Mouse (Mus musculus) embryonic facial prominence, embryonic 13.5 days (tissue): ENCODE data around the gene Tagln2. TPM values are rescaled to one million over a fixed set of nuclear protein-coding genes. Genes with fewer than 3 reads are reported as not detected.

Experiments
- ATAC-seq: fragments of 200-750 bp; cut with Nextera tagmentation; 2 replicates; pipeline ENCODE4 v1.8.0; 2017; ENCODE audit warnings: low read depth; ENCODE audit not compliant: insufficient number of reproducible peaks, insufficient read depth, low FRiP score, low TSS enrichment
- H3K27ac ChIP-seq: fragments of 300-500 bp; sonication (generic); 2 replicates; pipeline ENCODE4 v1.5.1; 2015; ENCODE audit warnings: moderate library complexity, mild to moderate bottlenecking, inconsistent platforms
- H3K27me3 ChIP-seq: fragments of 300-500 bp; sonication (generic); 2 replicates; pipeline ENCODE4 v1.6.1; 2015; ENCODE audit warnings: mild to moderate bottlenecking, inconsistent platforms
- H3K36me3 ChIP-seq: fragments of 300-500 bp; sonication (generic); 2 replicates; pipeline ENCODE4 v1.6.1; 2015; ENCODE audit warnings: mild to moderate bottlenecking, inconsistent platforms
- H3K4me1 ChIP-seq: fragments of 300-500 bp; sonication (generic); 2 replicates; pipeline ENCODE4 v1.6.1; 2015; ENCODE audit warnings: inconsistent platforms
- H3K4me2 ChIP-seq: fragments of 300-500 bp; sonication (generic); 2 replicates; pipeline ENCODE4 v1.6.1; 2015; ENCODE audit warnings: moderate library complexity, mild to moderate bottlenecking, inconsistent platforms
- H3K4me3 ChIP-seq: fragments of 300-500 bp; sonication (generic); 2 replicates; pipeline ENCODE4 v1.5.1; 2015; ENCODE audit warnings: mild to moderate bottlenecking, inconsistent platforms
- H3K9ac ChIP-seq: fragments of 300-500 bp; sonication (generic); 2 replicates; pipeline ENCODE4 v1.6.1; 2015; ENCODE audit warnings: mild to moderate bottlenecking, inconsistent platforms
- H3K9me3 ChIP-seq: fragments of 300-500 bp; sonication (generic); 2 replicates; pipeline ENCODE4 v1.6.1; 2016; ENCODE audit warnings: inconsistent platforms
- WGBS: fragments of 180-500 bp; shearing (Covaris S2); methylation state at CpG from one replicate; pipeline ENCODE4 v1.1.7; 2015; ENCODE audit warnings: mixed read lengths; 5-methylcytosine and 5-hydroxymethylcytosine counted together
- polyA plus RNA-seq: library from polyadenylated mRNA; unstranded; fragments of >200 nt; fragmentation: Nextera tagmentation; extraction: Ambion mirVana; gene quantifications from 2 replicates; pipeline ENCODE4 v1.2.1, GENCODE M21; 2015

Tagln2 gene
- polyA plus RNA-seq = 133 and 135 TPM in 2 replicates

DNA sequence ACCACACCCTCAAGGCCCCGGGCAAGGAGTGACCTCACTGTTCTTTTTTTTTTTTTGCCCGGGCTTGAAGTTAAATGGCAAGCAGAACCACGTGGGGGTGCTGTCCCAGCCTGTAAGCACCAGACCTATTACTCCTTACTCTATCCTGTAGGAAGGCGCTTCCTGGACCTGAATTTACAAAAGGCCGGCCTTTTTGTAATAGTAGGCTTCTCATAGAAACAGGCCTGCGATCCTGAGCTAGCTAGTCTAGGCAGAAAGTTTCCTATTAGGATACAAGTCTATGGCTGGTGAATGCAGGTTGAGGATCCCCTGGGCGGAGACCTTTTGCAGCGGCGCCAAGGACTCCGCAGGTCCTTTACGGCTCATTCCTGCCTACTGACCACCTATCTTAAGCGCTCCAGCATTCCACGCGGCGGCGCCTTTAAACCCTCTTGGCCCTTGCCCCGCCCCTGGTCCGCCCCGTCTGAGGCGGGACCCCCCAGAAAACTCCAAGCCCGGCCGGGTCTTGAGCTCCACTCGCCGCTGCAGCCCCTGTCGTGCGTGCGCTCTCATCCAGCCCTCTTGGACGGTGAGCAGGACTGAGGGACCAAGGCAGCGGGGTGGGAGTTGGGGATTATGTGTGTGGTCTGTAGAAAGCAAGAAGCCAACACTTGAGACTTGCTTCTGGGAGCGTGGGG lies at the start of gene Tagln2:
Gene Tagln2 (plus strand): TSS at position 283 of the 677 bp plus-strand sequence.
- Histone ChIP-seq H3K27me3 (peaks cover 26% of the 10 kb centered on the region), H3K4me1 (peaks cover 50% of the 10 kb centered on the region)

DNA sequence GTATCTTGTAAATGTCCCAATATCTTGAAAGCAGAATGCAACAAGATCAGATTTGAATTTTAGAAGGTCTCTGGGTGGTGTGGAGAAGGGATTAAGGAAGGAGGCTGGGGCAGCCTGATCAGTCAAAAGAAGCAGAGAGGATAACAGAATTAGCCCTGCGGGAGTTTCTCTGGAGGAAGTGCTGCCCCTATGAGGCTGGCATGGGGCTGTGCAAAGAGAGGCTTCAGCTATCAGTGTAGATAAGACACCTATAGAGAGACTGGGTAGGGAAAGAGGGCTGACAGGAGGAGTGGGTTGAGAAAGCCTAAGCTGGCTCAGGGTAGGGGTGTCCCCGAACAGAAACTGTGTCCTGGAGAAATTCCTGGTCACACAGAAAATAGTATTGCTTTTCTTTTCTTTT lies 49.6 kb upstream of the Tagln2 start:
- H3K4me2 ChIP-seq = no peak overlapping the region
- no peaks in the 10 kb centered on the region for H3K9me3 ChIP-seq
- peaks cover 6% of the 10 kb centered on the region for H3K4me1 ChIP-seq
- H3K9ac ChIP-seq = no peak overlapping the region
- no peak overlapping the region for H3K4me3 ChIP-seq
- H3K27me3 ChIP-seq = no peaks in the 10 kb centered on the region
- H3K36me3 ChIP-seq = no peaks in the 10 kb centered on the region
- ATAC-seq = no peak
- no peak overlapping the region for H3K27ac ChIP-seq
- WGBS = 30% methylated on average over 2 of the region's 2 CpGs

More for the DNA sequence above, at the start of gene Tagln2:
- WGBS = 1% methylated on average over 30 of the region's 30 CpGs
- H3K27ac ChIP-seq = peak within 1 kb of the TSS; percentile 51
- peak within 1 kb of the TSS; percentile 77 for H3K4me2 ChIP-seq
- H3K36me3 ChIP-seq = peaks cover 36% of the 10 kb centered on the region
- peak within 1 kb of the TSS; percentile 60 for H3K4me3 ChIP-seq
- peak within 1 kb of the TSS; percentile 76 for H3K9ac ChIP-seq
- ATAC-seq = peak; percentile 29; the same call in 1 of the 2 replicates
- H3K9me3 ChIP-seq = no peaks in the 10 kb centered on the region

DNA sequence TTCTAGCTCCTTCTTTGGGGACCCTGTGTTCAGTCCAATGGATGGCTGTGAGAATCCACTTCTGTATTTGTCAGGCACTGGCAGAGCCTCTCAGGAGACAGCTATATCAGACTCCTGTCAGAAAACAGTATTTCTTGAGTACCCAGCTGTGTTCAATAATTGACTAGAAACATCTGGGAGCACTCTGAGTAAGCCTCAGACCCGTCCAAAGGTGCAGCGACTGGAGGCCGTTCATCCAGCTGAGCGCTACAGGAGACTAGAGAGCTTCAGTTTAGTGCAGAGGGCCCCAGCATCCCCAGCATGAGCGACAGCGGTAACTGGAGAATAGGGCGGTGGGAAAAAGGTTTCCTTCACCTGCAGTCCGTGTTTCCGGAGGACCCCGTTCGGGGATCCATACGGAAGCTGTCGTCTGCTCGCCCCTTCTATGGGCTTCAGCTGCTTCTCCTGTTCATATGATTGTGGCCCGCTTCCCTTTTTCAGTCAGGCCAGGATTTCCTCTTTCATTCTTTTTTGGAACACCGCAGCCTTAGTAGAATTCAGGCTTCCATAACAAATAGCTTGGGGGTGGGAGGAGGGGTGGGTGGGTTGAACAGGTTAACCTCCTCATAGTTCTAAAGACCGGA lies 48.9 kb upstream of the Tagln2 start:
- no peak overlapping the region for H3K4me3 ChIP-seq
- ATAC-seq = no peak
- peaks cover 8% of the 10 kb centered on the region for H3K4me1 ChIP-seq
- H3K9ac ChIP-seq = no peak overlapping the region
- H3K9me3 ChIP-seq = no peaks in the 10 kb centered on the region
- no peaks in the 10 kb centered on the region for H3K27me3 ChIP-seq
- H3K36me3 ChIP-seq = no peaks in the 10 kb centered on the region
- 21% methylated on average over 17 of the region's 17 CpGs for WGBS
- peak overlapping the region; percentile 22 for H3K4me2 ChIP-seq
- no peak overlapping the region for H3K27ac ChIP-seq

DNA sequence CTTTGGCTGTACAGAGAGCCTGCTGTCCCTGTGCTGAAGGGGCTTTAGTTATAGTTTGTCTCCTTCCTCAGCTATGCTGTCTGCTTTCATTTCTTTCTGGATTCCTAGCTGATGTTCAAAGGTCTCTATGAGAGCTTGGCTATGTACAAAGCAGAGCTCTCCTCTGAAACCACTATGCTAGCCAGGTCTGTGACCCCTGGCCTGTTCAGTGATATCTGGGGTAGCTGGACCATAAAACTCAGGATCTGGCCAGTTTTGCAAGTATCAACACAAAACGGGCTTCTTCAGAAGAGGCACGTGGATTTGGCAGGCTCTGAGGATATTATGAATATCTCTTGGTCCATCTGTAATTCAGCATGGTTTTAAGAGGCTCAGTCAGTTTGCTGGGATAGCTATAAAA lies 46.9 kb upstream of the Tagln2 start:
- Histone ChIP-seq H3K9ac (no peak overlapping the region), H3K4me3 (no peak overlapping the region), H3K4me1 (peaks cover 9% of the 10 kb centered on the region), H3K36me3 (no peaks in the 10 kb centered on the region), H3K27ac (no peak overlapping the region), H3K4me2 (no peak overlapping the region), H3K9me3 (no peaks in the 10 kb centered on the region), H3K27me3 (no peaks in the 10 kb centered on the region)
- ATAC-seq = no peak
- WGBS = 69% methylated on average over 2 of the region's 2 CpGs

DNA sequence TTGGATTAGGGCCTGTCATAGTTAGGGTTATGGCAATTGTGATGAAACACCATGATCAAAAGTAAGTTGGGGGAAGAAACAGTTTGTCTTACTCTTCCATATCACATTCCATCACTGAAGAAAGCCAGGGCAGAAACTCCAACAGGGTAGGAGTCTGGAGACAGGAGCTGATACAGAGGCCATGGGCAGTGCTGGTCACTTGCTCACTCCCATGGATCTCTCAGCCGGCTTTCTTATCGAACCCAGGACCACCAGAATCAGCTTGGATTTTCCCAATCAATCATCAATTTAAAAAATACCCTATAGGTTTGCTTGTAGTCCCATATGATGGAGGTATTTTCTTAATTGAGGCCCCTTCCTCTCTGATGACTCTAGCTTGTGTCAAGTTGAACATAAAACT lies 46.0 kb upstream of the Tagln2 start:
- Histone ChIP-seq H3K4me3 (no peak overlapping the region), H3K36me3 (no peaks in the 10 kb centered on the region), H3K9me3 (no peaks in the 10 kb centered on the region), H3K4me2 (no peak overlapping the region), H3K27me3 (no peaks in the 10 kb centered on the region), H3K4me1 (peaks cover 9% of the 10 kb centered on the region), H3K27ac (no peak overlapping the region), H3K9ac (no peak overlapping the region)
- no peak for ATAC-seq
- 89% methylated on average over 2 of the region's 2 CpGs for whole genome bisulfite sequencing

DNA sequence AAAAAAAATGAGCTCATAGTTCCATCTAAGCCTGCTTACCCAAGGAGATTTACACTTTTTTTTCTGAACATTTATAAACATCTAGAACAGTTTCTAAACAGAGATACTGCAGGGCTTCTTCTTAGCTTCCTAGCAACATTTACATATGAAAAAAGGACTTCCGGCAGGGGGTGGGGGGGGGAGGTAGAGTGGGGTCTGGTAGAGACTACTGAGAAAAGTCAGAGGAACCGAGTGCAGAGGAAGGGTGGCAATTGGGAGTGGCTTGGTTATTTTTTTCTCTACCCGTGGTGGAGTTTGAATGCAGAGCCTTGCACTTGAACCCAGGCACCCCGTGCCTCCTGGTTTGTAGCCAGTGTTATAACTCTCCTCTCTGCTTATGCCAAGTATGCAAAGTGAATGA lies 44.4 kb upstream of the Tagln2 start:
- Histone ChIP-seq H3K27ac (no peak overlapping the region), H3K36me3 (no peaks in the 10 kb centered on the region), H3K9ac (no peak overlapping the region), H3K4me2 (no peak overlapping the region), H3K4me3 (no peak overlapping the region), H3K4me1 (peaks cover 9% of the 10 kb centered on the region), H3K9me3 (no peaks in the 10 kb centered on the region), H3K27me3 (no peaks in the 10 kb centered on the region)
- 16% methylated on average over 4 of the region's 4 CpGs for WGBS
- ATAC-seq = no peak

DNA sequence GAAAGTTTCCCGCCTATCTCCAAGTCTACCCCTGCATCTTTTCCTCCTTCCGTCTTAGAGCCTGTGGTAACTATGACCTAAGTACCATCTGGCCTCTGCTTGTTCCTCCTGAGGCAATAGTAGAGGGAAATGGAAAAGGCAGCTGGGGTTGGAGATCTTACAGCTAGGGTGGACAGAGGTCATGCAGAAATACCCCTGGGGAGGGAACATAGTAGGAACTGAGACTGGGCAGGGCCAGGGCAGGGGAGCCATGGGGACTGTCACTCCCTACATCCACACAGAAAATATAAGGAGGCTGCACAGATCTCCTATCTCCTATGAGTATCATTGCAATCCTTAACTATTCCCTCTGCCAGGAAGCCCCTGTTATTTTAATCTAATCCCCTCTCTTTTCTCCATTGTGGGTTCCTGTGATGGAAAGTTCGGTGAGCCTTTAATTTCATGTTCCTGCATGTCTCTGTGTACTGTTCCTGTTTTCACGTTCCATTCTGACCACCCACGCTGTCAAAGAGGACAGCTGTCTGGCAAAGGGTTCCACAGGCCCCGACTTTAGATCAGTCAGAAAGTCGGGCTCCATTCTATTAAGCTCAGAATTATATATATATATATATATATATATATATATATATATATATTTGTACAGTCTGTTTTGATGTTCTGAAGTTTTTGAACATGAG lies 43.7 kb upstream of the Tagln2 start:
- no peak for ATAC-seq
- H3K27me3 ChIP-seq = no peaks in the 10 kb centered on the region
- WGBS = 41% methylated on average over 7 of the region's 7 CpGs
- H3K4me2 ChIP-seq = no peak overlapping the region
- H3K9ac ChIP-seq = no peak overlapping the region
- no peaks in the 10 kb centered on the region for H3K9me3 ChIP-seq
- H3K27ac ChIP-seq = no peak overlapping the region
- peaks cover 4% of the 10 kb centered on the region for H3K4me1 ChIP-seq
- no peaks in the 10 kb centered on the region for H3K36me3 ChIP-seq
- no peak overlapping the region for H3K4me3 ChIP-seq

DNA sequence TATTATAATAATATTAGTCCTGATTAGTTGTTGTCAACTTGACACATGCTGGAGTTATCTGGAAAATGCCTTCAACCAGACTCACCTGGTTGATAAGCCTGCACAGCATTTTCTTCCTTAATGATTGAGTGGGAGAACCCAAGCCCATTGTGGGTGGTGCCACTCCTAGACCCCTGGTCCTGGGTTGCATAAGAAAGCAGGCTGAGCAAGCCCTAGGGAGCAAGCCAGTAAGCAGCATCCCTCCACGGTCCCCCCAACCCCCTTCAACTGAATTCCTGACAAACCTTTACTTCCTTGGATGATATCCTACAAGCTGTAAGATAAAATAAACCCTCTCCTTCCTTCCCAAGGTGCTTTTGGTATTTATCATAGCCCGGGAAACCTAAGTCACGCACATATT lies 42.7 kb upstream of the Tagln2 start:
- Histone ChIP-seq H3K4me2 (no peak overlapping the region), H3K4me3 (no peak overlapping the region), H3K27ac (no peak overlapping the region), H3K27me3 (no peaks in the 10 kb centered on the region), H3K36me3 (no peaks in the 10 kb centered on the region), H3K9ac (no peak overlapping the region), H3K9me3 (no peaks in the 10 kb centered on the region), H3K4me1 (peaks cover 3% of the 10 kb centered on the region; the same call in 1 of the 2 replicates)
- ATAC-seq = no peak
- WGBS = 96% methylated on average over 3 of the region's 3 CpGs

DNA sequence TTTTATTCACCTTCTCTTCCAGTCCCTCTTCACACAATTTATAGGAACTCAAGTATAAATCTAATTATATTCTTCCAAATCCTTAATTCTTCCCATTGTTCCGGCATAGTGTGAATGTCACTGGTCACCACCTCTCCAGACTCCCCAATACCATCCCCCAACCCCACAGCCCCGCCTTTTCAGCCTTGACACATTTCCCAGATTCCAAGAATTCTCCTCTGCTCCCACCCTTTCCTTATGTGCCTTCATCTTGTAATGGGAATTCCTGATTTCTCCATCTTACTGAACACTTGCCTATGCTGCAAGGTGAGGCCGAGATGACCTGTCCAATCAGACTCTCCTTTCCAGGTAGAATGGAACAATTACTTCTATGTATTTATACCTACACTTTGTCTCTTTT lies 41.8 kb upstream of the Tagln2 start:
- no peaks in the 10 kb centered on the region for H3K27me3 ChIP-seq
- H3K4me2 ChIP-seq = no peak overlapping the region
- H3K27ac ChIP-seq = no peak overlapping the region
- no peaks in the 10 kb centered on the region for H3K36me3 ChIP-seq
- no peak overlapping the region for H3K9ac ChIP-seq
- peaks cover 3% of the 10 kb centered on the region; the same call in 1 of the 2 replicates for H3K4me1 ChIP-seq
- WGBS = 80% methylated on average over 3 of the region's 3 CpGs
- no peak for ATAC-seq
- no peak overlapping the region for H3K4me3 ChIP-seq
- H3K9me3 ChIP-seq = no peaks in the 10 kb centered on the region

DNA sequence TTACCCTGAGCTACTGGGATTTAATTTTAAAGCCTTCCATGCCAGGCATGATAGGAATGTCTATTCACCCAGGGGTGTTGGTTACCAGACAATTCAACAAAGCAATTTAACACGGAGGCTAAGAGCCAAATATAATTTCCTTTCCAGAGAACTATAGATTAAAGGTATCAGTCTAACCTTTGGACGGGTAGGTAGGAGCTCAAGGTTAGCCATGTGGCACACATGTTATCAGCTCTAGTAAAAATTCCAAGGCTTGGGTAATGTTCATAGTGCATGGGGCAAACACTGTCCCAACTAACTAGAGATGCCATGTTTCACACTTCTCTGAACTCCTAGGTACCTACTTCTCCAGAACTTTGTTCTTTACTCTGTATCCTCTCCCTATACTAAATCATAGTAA lies 38.2 kb upstream of the Tagln2 start:
- H3K9me3 ChIP-seq = no peaks in the 10 kb centered on the region
- no peak for ATAC-seq
- H3K27me3 ChIP-seq = no peaks in the 10 kb centered on the region
- H3K27ac ChIP-seq = no peak overlapping the region
- no peaks in the 10 kb centered on the region for H3K36me3 ChIP-seq
- H3K4me3 ChIP-seq = no peak overlapping the region
- no peak overlapping the region for H3K4me2 ChIP-seq
- H3K4me1 ChIP-seq = no peaks in the 10 kb centered on the region
- WGBS = 54% methylated on average over 2 of the region's 2 CpGs
- H3K9ac ChIP-seq = no peak overlapping the region

DNA sequence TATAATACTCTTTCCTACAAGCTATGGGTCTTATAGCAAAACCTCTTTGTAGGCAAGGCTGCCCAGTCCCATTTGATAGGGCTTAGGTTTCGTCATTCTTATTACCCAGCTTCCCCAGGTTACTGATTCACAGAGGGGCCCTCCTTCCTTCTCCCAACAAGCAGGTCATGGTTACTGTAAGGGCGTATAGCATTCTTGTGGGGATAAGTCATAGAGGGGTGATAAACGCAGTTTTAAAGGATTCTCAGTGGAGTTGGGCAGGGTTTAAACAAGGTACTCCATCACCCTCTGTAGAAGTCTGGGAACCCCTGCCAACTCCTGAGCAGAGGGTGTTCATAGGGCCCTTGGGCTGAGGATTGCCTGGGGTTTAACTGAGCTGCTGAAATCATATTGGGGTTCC lies 37.3 kb upstream of the Tagln2 start:
- H3K36me3 ChIP-seq = no peaks in the 10 kb centered on the region
- no peaks in the 10 kb centered on the region for H3K4me1 ChIP-seq
- no peak overlapping the region for H3K9ac ChIP-seq
- H3K27me3 ChIP-seq = no peaks in the 10 kb centered on the region
- no peak overlapping the region for H3K4me3 ChIP-seq
- H3K9me3 ChIP-seq = no peaks in the 10 kb centered on the region
- H3K4me2 ChIP-seq = no peak overlapping the region
- whole genome bisulfite sequencing = 77% methylated on average over 3 of the region's 3 CpGs
- H3K27ac ChIP-seq = no peak overlapping the region
- ATAC-seq = no peak
